Mouse (Mus musculus) frontal cortex, adult 2 months (tissue): ENCODE data around the gene Oosp2. TPM values are rescaled to one million over a fixed set of nuclear protein-coding genes. Genes with fewer than 3 reads are reported as not detected.

Experiments
- DNase-seq, 2 experiments: peaks; one replicate each; pipeline ENCODE4 v3.0.0; 2022; ENCODE audit warnings: low spot score in 1 of 2; ENCODE audit errors: extremely low spot score in 1 of 2
- polyA plus RNA-seq: library from polyadenylated mRNA; depleted of rRNA; stranded (reverse); fragments of >200 nt; gene quantifications from 2 replicates; pipeline ENCODE4 v1.2.3, GENCODE M21; 2012; rRNA removed

Gene Oosp2
- polyA plus RNA-seq, 1 experiment: not detected

- DNase-seq: peak in 1 of 2 experiments; percentile 69
Measured at GRCm38 (mm10) chr19:11611541-11611945, 48.8 kb downstream of the Oosp2 start.

- peak in 1 of 2 experiments; percentile 55 for DNase-seq
Measured at GRCm38 (mm10) chr19:11608172-11608571, 52.2 kb downstream of the Oosp2 start.

- DNase-seq: no peak
Measured at GRCm38 (mm10) chr19:11604603-11605002, 55.8 kb downstream of the Oosp2 start, which contains the start of gene Ms4a6d. Gene Ms4a6d, minus strand, starts transcription at chr19:11604849.

- peak in 1 of 2 experiments; percentile 61 for DNase-seq
Measured at GRCm38 (mm10) chr19:11602026-11602425, 58.3 kb downstream of the Oosp2 start.

GRCm38 (mm10) chr19:11601349-11601748 is 59.0 kb downstream of the Oosp2 start:
- no peak for DNase-seq

Other genes starting within 250 kb of the Oosp2 start
- 0.14 and 0.46 TPM in 2 replicates for gene Ms4a4b, start 217.0 kb downstream of the Oosp2 start, polyA plus RNA-seq
- gene Ms4a6c, start 191.2 kb downstream of the Oosp2 start, polyA plus RNA-seq: 0.50 and 0.96 TPM in 2 replicates
- 0.23 and 1.0 TPM in 2 replicates for gene Gm8369, start 174.6 kb downstream of the Oosp2 start, polyA plus RNA-seq
- 1.6 and 2.7 TPM in 2 replicates for gene Ms4a6b, start 144.0 kb downstream of the Oosp2 start, polyA plus RNA-seq
- not detected in 2 replicates for gene Ms4a4d, start 123.8 kb downstream of the Oosp2 start, polyA plus RNA-seq
- gene Ms4a6d, start 55.7 kb downstream of the Oosp2 start, polyA plus RNA-seq: 1.2 and 2.0 TPM in 2 replicates
- not detected in 2 replicates for gene Ms4a2, start 36.8 kb downstream of the Oosp2 start, polyA plus RNA-seq
- not detected in 2 replicates for gene Ms4a3, start 19.7 kb downstream of the Oosp2 start, polyA plus RNA-seq
- not detected in 2 replicates for gene Oosp1, start 30.6 kb upstream of the Oosp2 start, polyA plus RNA-seq
- gene Oosp3, start 36.5 kb upstream of the Oosp2 start, polyA plus RNA-seq: not detected in 2 replicates
- gene Gif, start 87.0 kb upstream of the Oosp2 start, polyA plus RNA-seq: not detected in 2 replicates
- 36.4 and 41.1 TPM in 2 replicates for gene Mrpl16, start 109.8 kb upstream of the Oosp2 start, polyA plus RNA-seq
- gene Stx3, start 158.8 kb upstream of the Oosp2 start, polyA plus RNA-seq: 39.5 and 44.2 TPM in 2 replicates
- gene Olfr1417, start 178.7 kb upstream of the Oosp2 start, polyA plus RNA-seq: 0.18 TPM in 1 of 2 replicates, not detected in the other
- gene Olfr1418, start 200.5 kb upstream of the Oosp2 start, polyA plus RNA-seq: not detected in 2 replicates
- 0.18 and 0.19 TPM in 2 replicates for gene Olfr1419, start 214.5 kb upstream of the Oosp2 start, polyA plus RNA-seq
- 0.15 TPM in 1 of 2 replicates, not detected in the other for gene Olfr1420, start 226.0 kb upstream of the Oosp2 start, polyA plus RNA-seq